Mouse (Mus musculus): ENCODE results near the gene Fam20b. TPM values are rescaled to one million over a fixed set of nuclear protein-coding genes. Genes with fewer than 3 reads are reported as not detected.
"Not testable (repeated sequence)": the region's sequence is repeated elsewhere in the genome, so short reads cannot be mapped to it uniquely, and the experiment has no call there.

Fam20b gene
- total RNA-seq, 4 experiments from 2014 or later, result 69.0 to 81.1 (median 75.8) TPM

- DNase-seq (ENCODE audit: low spot score in 2 of 2), result no peak
Measured at GRCm38 (mm10) chr1:156672720-156673475, 46.0 kb downstream of the Fam20b start.

DNA sequence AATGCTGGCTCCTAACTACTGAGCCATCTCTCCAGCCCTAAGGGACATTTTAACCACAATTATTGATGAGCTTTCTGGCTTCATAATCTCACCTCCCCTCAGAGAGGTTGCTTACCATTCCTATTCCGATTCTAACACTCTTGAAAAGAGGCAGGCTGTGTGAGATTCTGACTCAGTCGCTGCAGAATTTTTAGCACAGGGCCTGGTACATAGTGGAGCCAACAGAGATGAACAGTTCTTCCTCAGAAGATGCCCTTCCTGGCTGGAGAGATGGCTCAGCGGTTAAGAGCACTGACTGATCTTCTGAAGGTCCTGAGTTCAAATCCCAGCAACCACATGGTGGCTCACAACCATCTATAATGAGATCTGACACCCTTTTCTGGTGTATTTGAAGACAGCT is 47.0 kb downstream of the Fam20b start:
- DNase-seq (ENCODE audit: low spot score in 2 of 2), result no peak

GRCm38 (mm10) chr1:156669208-156669983 is 49.5 kb downstream of the Fam20b start:
- DNase-seq (ENCODE audit: low spot score in 2 of 2), result no peak

- no peak for DNase-seq (ENCODE audit: low spot score in 2 of 2)
Measured at GRCm38 (mm10) chr1:156668602-156669001, 50.3 kb downstream of the Fam20b start.

DNA sequence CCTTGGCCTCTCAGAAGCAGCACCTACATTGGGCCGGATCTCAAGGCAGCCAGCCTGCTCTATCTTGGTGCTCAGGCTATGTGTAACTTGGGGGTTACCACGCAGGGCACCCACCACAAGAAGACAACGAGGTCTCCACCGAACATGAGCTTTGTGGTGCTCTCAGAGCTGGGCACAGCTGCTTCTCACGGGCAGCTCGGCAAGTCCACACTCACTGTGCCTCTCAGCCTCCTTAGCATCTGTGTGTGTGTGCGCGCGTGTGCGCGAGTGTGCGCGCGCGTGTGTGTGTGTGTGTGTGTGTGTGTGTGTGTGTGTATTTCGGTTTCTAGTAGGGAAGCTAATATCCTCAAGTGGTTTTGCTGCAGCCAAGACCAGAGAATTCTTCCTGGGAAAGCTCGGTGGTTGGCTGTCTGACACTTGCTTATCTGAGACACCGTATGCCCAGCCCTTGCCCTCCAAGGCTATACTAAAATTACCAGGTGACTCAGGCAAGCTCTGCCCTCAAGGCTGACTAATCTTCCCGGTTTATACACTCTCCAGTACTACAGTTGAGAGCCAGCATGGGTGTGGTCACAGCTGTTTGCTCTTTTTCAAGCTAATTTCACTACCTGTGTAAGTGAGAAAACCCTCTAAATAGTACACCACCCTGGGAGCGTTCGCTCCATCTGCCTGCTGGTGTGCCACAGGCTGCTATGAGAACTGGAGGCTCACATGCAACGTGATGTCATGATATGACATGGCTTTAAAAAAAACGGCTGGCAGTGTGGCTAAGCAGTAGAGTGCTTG is 51.6 kb downstream of the Fam20b start:
- DNase-seq (ENCODE audit: low spot score in 2 of 2), result peak in 1 of 2 experiments; percentile 54

GRCm38 (mm10) chr1:156665777-156666176 is 53.1 kb downstream of the Fam20b start:
- no peak for DNase-seq (ENCODE audit: low spot score in 2 of 2)

DNA sequence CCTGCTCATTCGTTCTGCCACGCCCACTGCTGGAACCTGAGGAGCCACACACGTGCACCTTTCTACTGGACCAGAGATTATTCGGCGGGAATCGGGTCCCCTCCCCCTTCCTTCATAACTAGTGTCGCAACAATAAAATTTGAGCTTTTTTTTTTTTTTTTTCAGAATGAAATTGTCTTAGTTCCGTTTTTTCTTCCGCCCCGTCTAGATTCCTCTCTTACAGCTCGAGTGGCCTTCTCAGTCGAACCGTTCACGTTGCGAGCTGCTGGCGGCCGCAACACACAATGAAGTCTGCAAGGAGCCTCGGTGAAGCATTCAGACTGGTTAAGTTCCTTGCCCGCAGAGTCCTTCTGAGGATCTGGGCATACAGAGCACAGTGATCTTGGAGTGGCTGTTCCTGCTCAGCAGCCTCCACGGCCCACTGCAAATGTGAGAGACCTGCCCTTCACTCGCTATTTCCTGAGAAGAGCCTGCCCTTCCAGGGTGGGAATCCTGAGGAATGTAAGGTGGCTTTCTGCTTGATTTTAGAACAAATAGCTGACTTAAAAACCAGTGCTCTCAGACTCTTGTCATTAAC is 58.1 kb downstream of the Fam20b start:
- not testable (repeated sequence) for DNase-seq (ENCODE audit: low spot score in 2 of 2)

GRCm38 (mm10) chr1:156659906-156660659 is 58.8 kb downstream of the Fam20b start:
- no peak for DNase-seq (ENCODE audit: low spot score in 2 of 2)

GRCm38 (mm10) chr1:156658676-156659075 is 60.2 kb downstream of the Fam20b start:
- DNase-seq (ENCODE audit: low spot score in 2 of 2), result no peak

GRCm38 (mm10) chr1:156657523-156657922 is 61.4 kb downstream of the Fam20b start:
- no peak for DNase-seq (ENCODE audit: low spot score in 2 of 2)

DNA sequence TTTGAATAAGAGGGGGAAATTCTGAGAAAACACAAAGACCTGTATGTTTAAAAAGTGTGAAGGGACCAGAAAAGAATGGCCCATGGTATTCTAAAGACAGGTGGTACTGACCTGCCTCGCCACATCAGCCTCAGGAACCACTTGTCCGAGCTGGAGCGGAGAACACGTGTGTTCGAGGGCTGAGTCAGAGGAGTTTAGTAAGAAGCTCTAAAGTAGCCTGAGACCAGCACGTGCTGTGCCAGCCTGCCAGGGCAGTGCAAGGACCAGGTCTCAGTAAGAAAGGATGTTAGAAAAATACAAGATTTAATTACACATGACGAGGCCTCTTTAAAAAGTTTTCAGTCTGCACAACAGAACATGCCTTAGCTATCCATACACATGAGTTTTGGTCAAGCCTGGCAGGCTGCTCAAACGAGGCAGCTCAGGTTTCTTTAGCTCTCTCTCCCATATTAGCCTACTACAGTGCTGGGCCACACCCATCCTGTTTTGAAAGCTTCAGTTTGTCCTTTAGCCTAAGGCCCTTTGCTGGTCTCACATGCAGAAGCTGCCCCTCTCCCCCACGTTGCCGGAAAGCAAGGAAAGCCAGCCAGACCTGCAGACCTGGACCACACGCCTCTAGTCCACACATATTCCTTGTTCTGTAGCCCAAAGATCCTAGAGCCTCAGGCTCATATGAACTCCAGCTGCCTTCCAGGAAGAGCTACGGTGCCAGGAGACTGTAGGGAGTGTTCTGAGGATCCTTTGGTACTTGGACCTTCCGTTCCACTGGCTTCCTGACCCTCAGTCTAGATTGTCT is 64.0 kb downstream of the Fam20b start:
- DNase-seq (ENCODE audit: low spot score in 2 of 2), result no peak

DNA sequence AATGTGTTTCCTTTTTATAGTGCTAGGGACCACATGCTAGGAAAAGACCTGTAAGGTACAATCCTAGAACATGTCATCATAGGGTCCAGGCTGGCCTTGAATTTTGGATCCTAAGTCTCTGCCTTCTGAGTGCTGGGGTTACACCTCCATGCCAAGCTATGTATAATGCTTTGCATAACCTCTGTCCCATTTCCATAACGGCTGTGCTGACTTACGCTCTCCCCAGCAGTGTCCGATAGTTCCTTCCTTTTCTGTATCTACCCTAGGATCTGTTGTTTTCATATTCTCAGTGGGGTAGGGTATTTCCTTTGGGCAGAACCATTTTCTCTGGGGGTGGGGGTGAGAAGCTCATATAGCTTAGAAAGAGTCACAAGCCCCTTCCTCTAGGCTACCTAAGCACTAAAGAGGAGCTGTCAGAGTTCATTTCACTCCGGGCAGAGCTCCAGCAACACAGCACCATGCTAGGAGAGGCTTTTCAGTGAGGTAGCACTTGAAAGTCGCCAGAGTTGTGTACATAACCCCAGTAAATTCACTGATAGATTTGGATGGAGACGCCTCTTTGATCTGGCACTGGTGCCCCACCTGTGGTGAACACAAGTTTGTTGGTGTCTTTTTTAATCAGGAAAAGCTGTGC is 66.6 kb downstream of the Fam20b start:
- no peak for DNase-seq (ENCODE audit: low spot score in 2 of 2)

- no peak for DNase-seq (ENCODE audit: low spot score in 2 of 2)
Measured at GRCm38 (mm10) chr1:156650631-156651030, 68.3 kb downstream of the Fam20b start.

DNA sequence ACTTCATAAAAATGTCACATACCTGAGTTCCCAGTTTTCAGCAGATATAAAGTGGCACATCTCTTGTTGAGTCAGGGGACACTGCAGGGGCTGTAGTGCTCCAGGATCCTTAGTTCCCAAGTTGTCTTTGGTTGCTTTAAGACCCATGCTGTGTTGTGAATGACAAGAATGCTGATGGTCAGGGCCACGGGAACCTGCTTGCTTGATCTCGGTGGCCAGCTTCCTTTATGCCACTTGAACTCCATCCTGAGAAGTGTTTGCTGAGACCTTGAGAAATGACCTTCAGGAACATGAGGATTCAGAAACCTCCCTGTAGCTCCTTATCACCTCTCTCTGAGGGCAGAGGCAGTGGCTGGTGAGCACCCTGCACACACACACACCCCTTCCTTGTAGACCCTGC is 70.2 kb downstream of the Fam20b start:
- no peak for DNase-seq (ENCODE audit: low spot score in 2 of 2)

DNA sequence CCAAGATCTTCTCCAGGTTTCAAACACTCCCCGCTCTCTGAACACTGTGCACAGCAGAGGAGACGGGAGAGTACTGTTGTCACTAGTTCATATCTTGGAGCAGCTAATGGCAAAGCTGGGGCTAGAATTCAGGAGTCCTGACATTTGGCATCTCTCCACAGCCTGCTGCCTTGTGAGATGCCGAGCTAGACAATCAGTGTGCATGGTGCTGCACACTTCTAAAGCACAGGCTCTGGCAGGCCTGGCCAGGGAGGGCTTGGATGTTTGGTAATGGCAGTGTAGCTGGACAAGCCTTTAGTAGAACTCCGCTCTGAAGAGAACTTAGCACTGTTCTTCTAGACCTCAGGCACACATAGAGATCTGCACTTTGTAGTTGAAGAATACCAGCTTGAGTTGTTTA is 72.9 kb downstream of the Fam20b start:
- DNase-seq (ENCODE audit: low spot score in 2 of 2), result no peak

- DNase-seq (ENCODE audit: low spot score in 2 of 2), result no peak
Measured at GRCm38 (mm10) chr1:156644780-156645523, 73.9 kb downstream of the Fam20b start.

DNA sequence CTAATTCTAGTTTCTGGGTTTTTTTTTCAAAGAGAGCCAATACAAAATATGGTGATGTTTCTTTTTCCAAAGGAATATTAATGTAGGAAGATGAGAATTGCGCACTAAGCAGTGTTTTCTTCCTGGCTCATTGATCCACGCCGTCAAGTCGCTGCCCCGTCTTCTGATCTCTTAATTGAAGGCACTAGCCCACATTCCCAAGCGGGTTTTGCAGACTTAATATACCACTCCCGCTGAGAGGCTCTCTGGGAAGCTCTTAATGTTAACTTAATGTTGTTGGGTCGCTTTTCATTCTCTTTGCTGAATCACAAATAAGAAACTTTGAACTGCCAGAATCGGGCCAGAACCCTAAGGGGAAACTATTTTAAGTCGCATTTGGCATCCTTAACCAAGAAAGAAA is 74.8 kb downstream of the Fam20b start:
- DNase-seq (ENCODE audit: low spot score in 2 of 2), result no peak

DNA sequence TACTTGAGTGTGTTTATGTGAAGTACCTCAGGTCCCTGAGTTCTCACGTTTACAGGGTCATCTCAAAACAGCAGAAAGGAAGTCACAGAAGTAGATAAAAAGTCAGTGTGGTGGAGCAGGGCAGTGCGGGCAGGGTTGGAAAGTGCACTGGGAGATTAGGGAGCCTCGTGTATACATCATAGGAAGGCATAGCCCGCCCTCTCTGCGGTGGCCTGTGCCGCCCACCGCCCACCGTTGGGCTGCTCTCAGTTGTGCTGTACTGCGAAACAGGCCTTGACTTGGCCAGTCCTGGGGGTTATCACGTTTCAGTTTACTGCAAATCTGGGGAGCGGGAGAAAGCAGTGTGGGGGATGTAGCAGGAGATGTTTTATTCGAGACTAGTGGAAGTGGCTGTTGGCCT is 76.1 kb downstream of the Fam20b start:
- no peak for DNase-seq (ENCODE audit: low spot score in 2 of 2)

GRCm38 (mm10) chr1:156641808-156642207 is 77.1 kb downstream of the Fam20b start:
- DNase-seq (ENCODE audit: low spot score in 2 of 2), result no peak
